Mouse (Mus musculus): ENCODE data around the gene Zdhhc14. TPM values are rescaled to one million over a fixed set of nuclear protein-coding genes. Genes with fewer than 3 reads are reported as not detected.

Gene Zdhhc14
- polyA plus RNA-seq, 1 experiment from 2014 or later = 1.4 TPM

- H3K4me2 ChIP-seq (replicated peaks; ENCODE audit: low read depth) = no peak overlapping the region
- no peaks in the 10 kb centered on the region for H3K27me3 ChIP-seq (replicated peaks; ENCODE audit: control insufficient read depth, insufficient read depth, low read length)
- TF ChIP-seq CTCF (IDR thresholded peaks at IDR 0.05; ENCODE audit: low read depth) = no peak
- H3K4me3 ChIP-seq (ENCODE audit: low read depth, low read length) = no peak overlapping the region
- H3K4me1 ChIP-seq (replicated peaks; ENCODE audit: control insufficient read depth, insufficient read depth, low read length) = 0 out of 2 replicates have a peak, but pooled peaks cover 3% of the 10 kb centered on the region
- H3K36me3 ChIP-seq (ENCODE audit: control insufficient read depth, insufficient read depth) = no peaks in the 10 kb centered on the region
- 81% methylated on average over 3 of the region's 3 CpGs for WGBS
- ATAC-seq = no peak
- no peak overlapping the region for H3K27ac ChIP-seq (ENCODE audit: low read depth, low read length)
- no peak overlapping the region for H3K9ac ChIP-seq (ENCODE audit: low read depth, low read length)
- no peaks in the 10 kb centered on the region for H3K9me3 ChIP-seq (ENCODE audit: control insufficient read depth)
Measured at GRCm38 (mm10) chr17:5490351-5490750, 2.0 kb upstream of the Zdhhc14 start.

- TF ChIP-seq CTCF (IDR thresholded peaks at IDR 0.05; ENCODE audit: low read depth) = 0 out of 2 replicates have a peak, but pooled peaks have one; percentile 11
- ATAC-seq = peak; percentile 79
- Histone ChIP-seq H3K9me3 (ENCODE audit: control insufficient read depth) (no peaks in the 10 kb centered on the region), H3K27me3 (replicated peaks; ENCODE audit: control insufficient read depth, insufficient read depth, low read length) (no peaks in the 10 kb centered on the region), H3K36me3 (ENCODE audit: control insufficient read depth, insufficient read depth) (no peaks in the 10 kb centered on the region), H3K4me2 (replicated peaks; ENCODE audit: low read depth) (peak overlapping the region; percentile 99), H3K4me3 (ENCODE audit: low read depth, low read length) (peak overlapping the region; percentile 67), H3K9ac (ENCODE audit: low read depth, low read length) (peak overlapping the region; percentile 49), H3K4me1 (replicated peaks; ENCODE audit: control insufficient read depth, insufficient read depth, low read length) (0 out of 2 replicates have a peak, but pooled peaks cover 3% of the 10 kb centered on the region), H3K27ac (ENCODE audit: low read depth, low read length) (peak overlapping the region; percentile 67)
- under 1% methylated on average over 29 of the region's 29 CpGs for WGBS
Measured at GRCm38 (mm10) chr17:5491031-5491800, 1.1 kb upstream of the Zdhhc14 start.

GRCm38 (mm10) chr17:5492746-5493160 is 396 bp downstream of the Zdhhc14 start:
- Histone ChIP-seq H3K4me1 (replicated peaks; ENCODE audit: control insufficient read depth, insufficient read depth, low read length) (0 out of 2 replicates have a peak, but pooled peaks cover 3% of the 10 kb centered on the region), H3K9ac (ENCODE audit: low read depth, low read length) (peak overlapping the region; percentile 49), H3K27me3 (replicated peaks; ENCODE audit: control insufficient read depth, insufficient read depth, low read length) (no peaks in the 10 kb centered on the region), H3K27ac (ENCODE audit: low read depth, low read length) (peak overlapping the region; percentile 67; the same call in 1 of the 2 replicates), H3K4me3 (ENCODE audit: low read depth, low read length) (peak overlapping the region; percentile 67), H3K9me3 (ENCODE audit: control insufficient read depth) (no peaks in the 10 kb centered on the region), H3K4me2 (replicated peaks; ENCODE audit: low read depth) (peak overlapping the region; percentile 99), H3K36me3 (ENCODE audit: control insufficient read depth, insufficient read depth) (no peaks in the 10 kb centered on the region)
- no peak for TF ChIP-seq CTCF (IDR thresholded peaks at IDR 0.05; ENCODE audit: low read depth)
- peak; percentile 42 for ATAC-seq
- WGBS = under 1% methylated on average over 48 of the region's 48 CpGs

- no peaks in the 10 kb centered on the region for H3K36me3 ChIP-seq (ENCODE audit: control insufficient read depth, insufficient read depth)
- H3K9ac ChIP-seq (ENCODE audit: low read depth, low read length) = peak overlapping the region; percentile 49
- WGBS = 3% methylated on average over 53 of the region's 53 CpGs
- peak overlapping the region; percentile 67 for H3K4me3 ChIP-seq (ENCODE audit: low read depth, low read length)
- no peak for TF ChIP-seq CTCF (IDR thresholded peaks at IDR 0.05; ENCODE audit: low read depth)
- no peak for ATAC-seq
- peak overlapping the region; percentile 67; the same call in 1 of the 2 replicates for H3K27ac ChIP-seq (ENCODE audit: low read depth, low read length)
- H3K27me3 ChIP-seq (replicated peaks; ENCODE audit: control insufficient read depth, insufficient read depth, low read length) = no peaks in the 10 kb centered on the region
- peak overlapping the region; percentile 99 for H3K4me2 ChIP-seq (replicated peaks; ENCODE audit: low read depth)
- H3K9me3 ChIP-seq (ENCODE audit: control insufficient read depth) = no peaks in the 10 kb centered on the region
- 0 out of 2 replicates have a peak, but pooled peaks cover 3% of the 10 kb centered on the region for H3K4me1 ChIP-seq (replicated peaks; ENCODE audit: control insufficient read depth, insufficient read depth, low read length)
Measured at GRCm38 (mm10) chr17:5493161-5493771, 909 bp downstream of the Zdhhc14 start.

GRCm38 (mm10) chr17:5493809-5494208 is 1.5 kb downstream of the Zdhhc14 start:
- no peaks in the 10 kb centered on the region for H3K27me3 ChIP-seq (replicated peaks; ENCODE audit: control insufficient read depth, insufficient read depth, low read length)
- H3K4me3 ChIP-seq (ENCODE audit: low read depth, low read length) = peak overlapping the region; percentile 67
- WGBS = 34% methylated on average over 4 of the region's 4 CpGs
- H3K9me3 ChIP-seq (ENCODE audit: control insufficient read depth) = no peaks in the 10 kb centered on the region
- ATAC-seq = no peak
- TF ChIP-seq CTCF (IDR thresholded peaks at IDR 0.05; ENCODE audit: low read depth) = no peak
- no peaks in the 10 kb centered on the region for H3K36me3 ChIP-seq (ENCODE audit: control insufficient read depth, insufficient read depth)
- H3K27ac ChIP-seq (ENCODE audit: low read depth, low read length) = no peak overlapping the region
- no peak overlapping the region for H3K9ac ChIP-seq (ENCODE audit: low read depth, low read length)
- H3K4me2 ChIP-seq (replicated peaks; ENCODE audit: low read depth) = peak overlapping the region; percentile 99
- H3K4me1 ChIP-seq (replicated peaks; ENCODE audit: control insufficient read depth, insufficient read depth, low read length) = 0 out of 2 replicates have a peak, but pooled peaks cover 3% of the 10 kb centered on the region

- H3K4me3 ChIP-seq (ENCODE audit: low read depth, low read length) = no peak overlapping the region
- H3K27ac ChIP-seq (ENCODE audit: low read depth, low read length) = no peak overlapping the region
- no peak overlapping the region for H3K9ac ChIP-seq (ENCODE audit: low read depth, low read length)
- no peaks in the 10 kb centered on the region for H3K9me3 ChIP-seq (ENCODE audit: control insufficient read depth)
- no peaks in the 10 kb centered on the region for H3K27me3 ChIP-seq (replicated peaks; ENCODE audit: control insufficient read depth, insufficient read depth, low read length)
- H3K36me3 ChIP-seq (ENCODE audit: control insufficient read depth, insufficient read depth) = no peaks in the 10 kb centered on the region
- ATAC-seq = no peak
- WGBS = 94% methylated on average over 7 of the region's 7 CpGs
- no peak overlapping the region; the same call in 1 of the 2 replicates for H3K4me2 ChIP-seq (replicated peaks; ENCODE audit: low read depth)
- no peak for TF ChIP-seq CTCF (IDR thresholded peaks at IDR 0.05; ENCODE audit: low read depth)
- H3K4me1 ChIP-seq (replicated peaks; ENCODE audit: control insufficient read depth, insufficient read depth, low read length) = 0 out of 2 replicates have a peak, but pooled peaks cover 3% of the 10 kb centered on the region
Measured at GRCm38 (mm10) chr17:5494832-5495231, 2.5 kb downstream of the Zdhhc14 start.
